Mouse (Mus musculus) layer of hippocampus, postnatal 14 days (tissue): Measurements from ENCODE around the gene Suv39h2. TPM values are rescaled to one million over a fixed set of nuclear protein-coding genes. Genes with fewer than 3 reads are reported as not detected.

Experiments used
- DNase-seq, 2 experiments: peaks; one replicate each; pipeline ENCODE4 v3.0.0; 2021 to 2022; ENCODE audit warnings: low spot score in 2 of 2, mixed read lengths in 1 of 2
- total RNA-seq, 2 experiments: library from RNA; stranded (reverse); gene quantifications; 2 replicates each; pipeline ENCODE4 v1.2.3; 2021

The Suv39h2 gene
- total RNA-seq, 2 experiments from 2014 or later, result 3.2 to 3.4 TPM

DNA sequence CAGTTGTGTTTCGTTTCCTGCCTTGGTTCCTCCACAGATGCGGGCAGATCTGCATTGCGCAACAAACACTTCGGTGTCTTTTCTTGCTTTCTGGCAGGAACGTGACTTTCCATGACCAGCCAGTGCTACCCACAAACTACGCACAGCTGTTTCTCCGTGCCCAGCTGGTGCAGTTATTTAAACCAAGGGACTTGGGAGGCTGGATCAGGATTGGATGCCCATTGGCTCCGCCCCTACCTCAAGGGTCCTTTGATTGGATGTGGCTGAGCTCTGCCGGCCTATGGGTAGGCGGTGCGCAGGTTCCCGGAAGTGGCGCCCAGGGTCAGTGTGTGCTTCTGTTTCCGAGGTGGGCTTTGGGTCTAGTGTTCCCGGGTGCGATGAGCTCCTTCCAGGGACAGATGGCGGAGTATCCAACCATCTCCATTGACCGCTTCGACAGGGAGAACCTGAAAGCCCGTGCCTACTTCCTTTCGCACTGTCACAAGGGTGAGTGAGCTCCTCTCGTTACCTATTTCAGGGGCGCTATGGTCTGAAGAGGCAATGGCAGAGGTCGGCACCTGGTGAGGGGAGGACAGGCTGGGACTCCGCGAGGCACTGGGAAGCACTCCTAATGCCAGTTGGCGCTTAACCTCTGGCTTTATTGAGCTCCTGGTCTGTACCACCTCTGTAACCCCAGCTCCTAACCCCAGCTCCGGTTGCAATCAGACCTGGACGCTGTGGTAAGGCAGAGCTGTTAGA, 50.8 kb downstream of the Suv39h2 start, which contains the start of gene Dclre1c:
Dclre1c (plus strand) TSS at position 291 of the 738 bp plus-strand sequence.
- peak; percentile 82 to 92 for DNase-seq

DNA sequence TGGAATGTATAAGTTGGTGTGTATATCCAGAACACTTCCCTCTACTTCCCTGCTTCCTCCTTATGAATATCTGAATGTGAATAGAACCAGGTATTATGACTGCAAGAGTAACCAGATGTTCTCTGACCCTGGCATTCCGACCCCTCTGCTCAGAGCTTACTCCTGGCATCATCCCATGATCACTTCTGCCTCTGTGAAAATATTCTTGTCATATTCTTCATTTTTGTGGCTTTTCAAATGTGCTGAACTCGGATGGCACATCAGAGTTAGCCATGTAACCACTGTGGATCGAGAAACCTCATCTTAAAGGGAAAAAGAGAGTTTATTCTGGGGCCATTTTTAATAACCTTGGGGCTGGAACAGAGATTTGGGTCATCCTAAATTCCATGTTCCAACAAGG, 52.3 kb downstream of the Suv39h2 start, which contains the start of gene Meig1:
Meig1 (minus strand) TSS at position 101 of the 400 bp plus-strand sequence.
- DNase-seq, result no peak

DNA sequence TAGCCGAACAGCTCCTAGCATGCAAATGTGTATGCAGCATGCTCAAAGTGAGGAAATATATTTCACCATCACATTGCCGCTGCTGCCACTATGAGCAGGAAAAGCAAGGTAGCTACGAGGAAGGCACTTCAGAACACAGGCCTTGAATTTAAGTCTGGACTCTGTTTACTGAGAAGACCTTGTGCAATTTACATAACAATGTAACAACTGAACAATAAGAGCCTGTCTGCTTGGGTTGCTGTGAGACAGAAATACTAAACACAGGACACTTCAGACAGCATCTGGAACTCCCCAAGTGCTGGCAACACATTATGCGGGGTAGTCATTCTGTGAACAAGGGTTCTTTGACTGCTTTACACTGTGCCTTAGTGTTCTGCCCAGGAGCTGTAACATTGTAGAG, 54.7 kb downstream of the Suv39h2 start:
- no peak for DNase-seq

- peak; percentile 92 to 95 for DNase-seq
These were observed 55.9 kb downstream of the Suv39h2 start for GRCm38 (mm10) chr2:3418883-3419431.

DNA sequence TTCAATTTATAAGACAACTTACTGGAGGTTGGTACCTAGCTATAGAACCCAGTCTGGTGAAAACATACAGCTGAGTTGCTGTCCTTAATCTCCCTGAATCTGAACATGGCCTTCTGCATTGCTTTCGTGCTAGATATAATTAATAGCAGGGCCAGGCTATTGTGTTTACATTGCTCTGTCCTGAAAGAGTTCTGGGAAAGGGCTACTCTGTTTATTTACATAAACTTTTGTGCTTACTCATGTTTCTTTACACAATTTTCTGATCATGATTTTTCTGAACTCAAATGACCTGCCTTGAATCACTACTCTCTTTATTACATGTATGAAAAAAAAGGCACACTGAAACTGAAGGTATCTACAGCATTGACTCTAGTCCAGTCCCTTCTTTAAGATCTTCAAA, 59.2 kb downstream of the Suv39h2 start:
- no peak for DNase-seq

- DNase-seq, result peak; percentile 47 to 72
These were observed 60.6 kb downstream of the Suv39h2 start for GRCm38 (mm10) chr2:3414241-3414640.

DNA sequence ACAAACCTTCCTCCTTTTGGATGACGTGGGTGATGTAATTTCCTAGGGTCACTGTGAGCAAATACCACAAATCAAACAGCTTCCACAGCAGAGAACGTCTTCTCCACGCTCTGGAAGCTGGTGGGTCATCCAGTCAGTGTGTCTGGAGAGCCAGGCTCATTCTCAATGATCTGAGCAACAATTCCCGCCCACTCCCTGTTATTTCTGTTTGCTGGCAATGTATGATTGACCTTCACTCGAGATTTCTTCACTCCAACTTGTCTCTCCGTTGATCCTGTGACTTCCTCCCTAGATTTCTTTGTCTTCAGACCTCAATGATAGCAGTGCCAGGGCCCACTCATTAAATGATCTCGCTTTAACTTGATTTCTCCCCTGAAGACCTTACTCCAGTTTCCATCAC, 67.1 kb downstream of the Suv39h2 start:
- no peak for DNase-seq

GRCm38 (mm10) chr2:3405981-3406380, 68.8 kb downstream of the Suv39h2 start:
- DNase-seq, result no peak

Other genes starting within 250 kb of the Suv39h2 start
- gene Nmt2, start 190.8 kb downstream of the Suv39h2 start, total RNA-seq, result 10 to 100 TPM; 71.5 to 73.1 TPM
- 1 to 10 TPM; 7.5 to 9.7 TPM for gene Rpp38, start 142.4 kb downstream of the Suv39h2 start, total RNA-seq
- 1 to 10 TPM; 1.6 to 1.9 TPM for gene Acbd7, start 138.9 kb downstream of the Suv39h2 start, total RNA-seq
- gene Olah, start 77.8 kb downstream of the Suv39h2 start, total RNA-seq, result not detected
- gene Meig1, start 52.4 kb downstream of the Suv39h2 start, total RNA-seq, result 1 to 10 TPM; 5.5 to 5.9 TPM
- gene Dclre1c, start 50.9 kb downstream of the Suv39h2 start, total RNA-seq, result 10 to 100 TPM in 1 of 2 experiments, 1 to 10 TPM in 1; 9.8 to 12.9 TPM
- gene Gm45902, start 37.8 kb upstream of the Suv39h2 start, total RNA-seq, result 1 to 10 TPM; 5.0 to 6.9 TPM
- gene Hspa14, start 37.8 kb upstream of the Suv39h2 start, total RNA-seq, result 10 to 100 TPM; 42.3 to 47.7 TPM
- gene Cdnf, start 38.0 kb upstream of the Suv39h2 start, total RNA-seq, result 1 to 10 TPM in 1 of 2 experiments, under 1 TPM in 1; 0.99 to 2.0 TPM
- gene Fam107b, start 95.5 kb upstream of the Suv39h2 start, total RNA-seq, result 10 to 100 TPM; 24.5 to 26.5 TPM